Mouse (Mus musculus) MEL (cell line): ENCODE data around the gene Gm49336. TPM values are rescaled to one million over a fixed set of nuclear protein-coding genes. Genes with fewer than 3 reads are reported as not detected.

Source experiments
- DNase-seq: peaks from one replicate; pipeline ENCODE4 v3.0.0; 2011; ENCODE audit warnings: low read depth, low spot score
- H3K27ac ChIP-seq: 2 replicates; pipeline ENCODE4 v1.5.1; 2012; ENCODE audit warnings: low read depth, mild to moderate bottlenecking, control low read depth, low read length, moderate library complexity; ENCODE audit not compliant: control insufficient read depth
- H3K27me3 ChIP-seq, 2 experiments: fragments of 150-350 bp in 1 of 2; sonication (generic) in 1 of 2; 2 replicates each; pipeline ENCODE4 v1.6.1; 2012; ENCODE audit warnings: low read length in 2 of 2, mild to moderate bottlenecking in 2 of 2, improper control_type of control experiment in 1 of 2, moderate library complexity in 1 of 2; ENCODE audit not compliant: insufficient read depth in 2 of 2, control insufficient read depth in 1 of 2
- H3K36me3 ChIP-seq, 2 experiments: 2 replicates each; pipeline ENCODE4 v1.6.1; 2012 to 2014; ENCODE audit warnings: low read length in 2 of 2, improper control_type of control experiment in 1 of 2, inconsistent platforms in 1 of 2, mild to moderate bottlenecking in 1 of 2; ENCODE audit not compliant: insufficient read depth in 2 of 2, control insufficient read depth in 1 of 2
- H3K4me1 ChIP-seq, 2 experiments: fragments of 150-350 bp in 1 of 2; sonication (generic) in 1 of 2; 2 replicates each; pipeline ENCODE4 v1.6.1; 2012; ENCODE audit warnings: low read length in 2 of 2, improper control_type of control experiment in 1 of 2, mild to moderate bottlenecking in 1 of 2; ENCODE audit not compliant: insufficient read depth in 2 of 2, control insufficient read depth in 1 of 2
- H3K4me3 ChIP-seq, 2 experiments: fragments of 150-350 bp in 1 of 2; sonication (generic) in 1 of 2; 2 replicates each; pipeline ENCODE4 v1.5.1; 2012; ENCODE audit warnings: low read depth in 2 of 2, low read length in 2 of 2, mild to moderate bottlenecking in 2 of 2, moderate library complexity in 2 of 2, control low read depth in 1 of 2, improper control_type of control experiment in 1 of 2; ENCODE audit not compliant: control insufficient read depth in 1 of 2, insufficient read depth in 1 of 2
- H3K79me2 ChIP-seq: 2 replicates; pipeline ENCODE4 v1.6.1; 2012; ENCODE audit warnings: mild to moderate bottlenecking, low read length, moderate library complexity; ENCODE audit not compliant: control insufficient read depth, poor library complexity, insufficient read depth
- H3K9ac ChIP-seq: 2 replicates; pipeline ENCODE4 v1.6.1; 2012; ENCODE audit warnings: low read depth, mild to moderate bottlenecking, control low read depth, low read length, moderate library complexity; ENCODE audit not compliant: control insufficient read depth, poor library complexity, severe bottlenecking
- H3K9me3 ChIP-seq: fragments of 150-350 bp; sonication (generic); replicated peaks from 2 replicates; pipeline ENCODE4 v1.6.1; 2012; ENCODE audit warnings: mild to moderate bottlenecking, low read length, improper control_type of control experiment, moderate library complexity; ENCODE audit not compliant: insufficient read depth
- BHLHE40 ChIP-seq: IDR thresholded peaks from 2 replicates; pipeline ENCODE4 v1.6.1; 2012; ENCODE audit warnings: low read depth, mild to moderate bottlenecking, inconsistent platforms, low read length, improper control_type of control experiment, borderline replicate concordance
- CHD2 ChIP-seq: IDR thresholded peaks from 2 replicates; pipeline ENCODE4 v1.6.1; 2011; ENCODE audit warnings: low read length, improper control_type of control experiment
- ELF1 ChIP-seq: IDR thresholded peaks from 2 replicates; pipeline ENCODE4 v1.6.1; 2014; ENCODE audit warnings: low read depth, mild to moderate bottlenecking, inconsistent platforms, low read length, improper control_type of control experiment, moderate library complexity
- HCFC1 ChIP-seq: IDR thresholded peaks from 2 replicates; pipeline ENCODE4 v1.6.1; 2012; ENCODE audit warnings: low read depth, mild to moderate bottlenecking, inconsistent platforms, low read length, improper control_type of control experiment, moderate library complexity
- KAT2A ChIP-seq: conservative IDR thresholded peaks from 2 replicates; pipeline ENCODE4 v1.6.1; 2012; ENCODE audit warnings: low read depth, low read length, improper control_type of control experiment, inconsistent platforms
- MAX ChIP-seq: IDR thresholded peaks from 2 replicates; pipeline ENCODE4 v1.6.1; 2011; ENCODE audit warnings: low read length, improper control_type of control experiment
- MEF2A ChIP-seq: IDR thresholded peaks from 2 replicates; pipeline ENCODE4 v1.6.1; 2014; ENCODE audit warnings: low read depth, mild to moderate bottlenecking, inconsistent platforms, low read length, improper control_type of control experiment; ENCODE audit not compliant: poor library complexity, insufficient replicate concordance, severe bottlenecking; ENCODE audit errors: extremely low read depth
- MXI1 ChIP-seq: IDR thresholded peaks from 2 replicates; pipeline ENCODE4 v1.6.1; 2011; ENCODE audit warnings: mild to moderate bottlenecking, low read depth, low read length, improper control_type of control experiment
- MYC ChIP-seq: IDR thresholded peaks from 2 replicates; pipeline ENCODE4 v1.6.1; 2011; ENCODE audit warnings: low read depth, mild to moderate bottlenecking, low read length, improper control_type of control experiment, moderate library complexity
- NELFE ChIP-seq: IDR thresholded peaks from 2 replicates; pipeline ENCODE4 v1.6.1; 2011; ENCODE audit warnings: low read depth, low read length, improper control_type of control experiment
- NRF1 ChIP-seq: IDR thresholded peaks from 2 replicates; pipeline ENCODE4 v1.6.1; 2014; ENCODE audit warnings: low read depth, mild to moderate bottlenecking, inconsistent platforms, low read length, improper control_type of control experiment, moderate library complexity; ENCODE audit not compliant: poor library complexity, insufficient read depth, severe bottlenecking
- POLR2A ChIP-seq, 2 experiments: IDR thresholded peaks; 2 replicates each; pipeline ENCODE4 v1.6.1; 2011 to 2012; ENCODE audit warnings: low read length in 2 of 2, mild to moderate bottlenecking in 2 of 2, control low read depth in 1 of 2, improper control_type of control experiment in 1 of 2, low read depth in 1 of 2, moderate library complexity in 1 of 2; ENCODE audit not compliant: control insufficient read depth in 1 of 2, insufficient read depth in 1 of 2, poor library complexity in 1 of 2
- POLR2AphosphoS2 ChIP-seq: IDR thresholded peaks from 2 replicates; pipeline ENCODE4 v1.6.1; 2011; ENCODE audit warnings: low read length, improper control_type of control experiment
- SIN3A ChIP-seq: IDR thresholded peaks from 2 replicates; pipeline ENCODE4 v1.6.1; 2012; ENCODE audit warnings: low read length, improper control_type of control experiment, inconsistent platforms
- TBP ChIP-seq: IDR thresholded peaks from 2 replicates; pipeline ENCODE4 v1.8.0; 2011; ENCODE audit warnings: low read depth, low read length, improper control_type of control experiment
- TCF12 ChIP-seq: IDR thresholded peaks from 2 replicates; pipeline ENCODE4 v1.6.1; 2014; ENCODE audit warnings: low read depth, mild to moderate bottlenecking, inconsistent platforms, low read length, improper control_type of control experiment, moderate library complexity
- USF1 ChIP-seq: IDR thresholded peaks from 2 replicates; pipeline ENCODE4 v1.6.1; 2014; ENCODE audit warnings: low read depth, mild to moderate bottlenecking, inconsistent platforms, low read length, improper control_type of control experiment, moderate library complexity
- USF2 ChIP-seq, 2 experiments: IDR thresholded peaks; 2 replicates each; pipeline ENCODE4 v1.6.1; 2011 to 2012; ENCODE audit warnings: improper control_type of control experiment in 2 of 2, low read length in 2 of 2, borderline replicate concordance in 1 of 2, inconsistent platforms in 1 of 2, low read depth in 1 of 2, mild to moderate bottlenecking in 1 of 2; ENCODE audit not compliant: insufficient read depth in 1 of 2
- ZC3H11A ChIP-seq: IDR thresholded peaks from 2 replicates; pipeline ENCODE4 v1.6.1; 2012; ENCODE audit warnings: low read depth, mild to moderate bottlenecking, inconsistent platforms, low read length, improper control_type of control experiment
- ZMIZ1 ChIP-seq: IDR thresholded peaks from 2 replicates; pipeline ENCODE4 v1.6.1; 2012; ENCODE audit warnings: low read depth, mild to moderate bottlenecking, inconsistent platforms, low read length, improper control_type of control experiment, moderate library complexity
- polyA plus RNA-seq, 2 experiments: library from polyadenylated mRNA; stranded (reverse) in 1 of 2; unstranded in 1 of 2; fragments of >175 nt in 1 of 2; fragments of >200 nt in 1 of 2; gene quantifications; 2 replicates each; pipeline versions ENCODE4 v1.2.1 to v1.2.4; 2012; ENCODE audit warnings: low replicate concordance in 2 of 2, low read depth in 1 of 2; ENCODE audit not compliant: insufficient read length in 2 of 2, insufficient read depth in 1 of 2, missing spikeins in 1 of 2
- total RNA-seq: library from RNA; depleted of rRNA; stranded (reverse); fragments of 300-350 nt; gene quantifications from 2 replicates; pipeline ENCODE4 v1.2.3, GENCODE M21; 2012; rRNA removed

Gm49336 gene
- 75.6 and 87.9 TPM in 2 replicates for total RNA-seq
- polyA plus RNA-seq, result 10 to 100 TPM; 37.1 to 59.9 TPM

- Histone ChIP-seq H3K9ac (peak within 1 kb of the TSS; percentile 100), H3K9me3 (no peaks in the 10 kb centered on the region), H3K27me3 (no peaks in the 10 kb centered on the region), H3K36me3 (peaks cover 3 to 47% of the 10 kb centered on the region in 2 experiments), H3K27ac (peak within 1 kb of the TSS; percentile 84), H3K4me1 (peaks cover 29 to 36% of the 10 kb centered on the region in 2 experiments), H3K79me2 (peaks cover 46% of the 10 kb centered on the region), H3K4me3 (peak within 1 kb of the TSS; percentile 83 to 100)
- peak; percentile 99 for DNase-seq
- TF ChIP-seq MXI1, result peak; percentile 94
- TF ChIP-seq MYC, result peak; percentile 96
- TF ChIP-seq MAX, result peak; percentile 75; the same call in 1 of the 2 replicates
- TF ChIP-seq ZC3H11A, result no peak
- TF ChIP-seq USF2 (IDR thresholded peaks at IDR 0.05; ENCODE audit: borderline replicate concordance in 1 of 2, insufficient read depth in 1 of 2, low read depth in 1 of 2, low read length in 2 of 2), result no peak
- TF ChIP-seq TBP, result peak; percentile 95
- no peak for TF ChIP-seq MEF2A
- TF ChIP-seq HCFC1, result peak; percentile 93
- peak; percentile 93 for TF ChIP-seq SIN3A
- TF ChIP-seq NELFE, result peak; percentile 94
- no peak for TF ChIP-seq USF1
- peak; percentile 98 for TF ChIP-seq NRF1
- TF ChIP-seq POLR2AphosphoS2, result peak; percentile 90
- TF ChIP-seq TCF12, result peak; percentile 56
- TF ChIP-seq POLR2A (IDR thresholded peaks at IDR 0.05; ENCODE audit: control insufficient read depth in 1 of 2, insufficient read depth in 1 of 2, low read depth in 1 of 2, low read length in 2 of 2, poor library complexity in 1 of 2), result peak; percentile 70 to 98
- TF ChIP-seq KAT2A, result peak; percentile 85
- peak; percentile 98 for TF ChIP-seq CHD2
- 0 out of 2 replicates have a peak, but pooled peaks have one; percentile 40 for TF ChIP-seq ZMIZ1
- TF ChIP-seq BHLHE40, result no peak
- peak; percentile 93 for TF ChIP-seq ELF1
Measured at GRCm38 (mm10) chr14:60251281-60252003, at the start of gene Gm49336, which contains the start of gene Nupl1. TSS of gene Gm49336 (minus strand) at chr14:60251507. TSS of gene Nupl1 (minus strand) at chr14:60251431.
